Mouse (Mus musculus) testis, adult 2 months (tissue): ENCODE measurements around the gene Gm44965.

Experiments used
- CTCF ChIP-seq: fragments of 200-500 bp; IDR thresholded peaks from 2 replicates; pipeline ENCODE4 v1.5.1; 2012; ENCODE audit warnings: low read depth, mild to moderate bottlenecking, inconsistent platforms, low read length, moderate library complexity; ENCODE audit not compliant: control insufficient read depth, insufficient read depth, insufficient replicate concordance
- POLR2A ChIP-seq: fragments of 200-500 bp; IDR thresholded peaks from 2 replicates; pipeline ENCODE4 v1.6.1; 2012; ENCODE audit warnings: low read depth, mild to moderate bottlenecking, inconsistent platforms, low read length, moderate library complexity; ENCODE audit not compliant: control insufficient read depth

DNA sequence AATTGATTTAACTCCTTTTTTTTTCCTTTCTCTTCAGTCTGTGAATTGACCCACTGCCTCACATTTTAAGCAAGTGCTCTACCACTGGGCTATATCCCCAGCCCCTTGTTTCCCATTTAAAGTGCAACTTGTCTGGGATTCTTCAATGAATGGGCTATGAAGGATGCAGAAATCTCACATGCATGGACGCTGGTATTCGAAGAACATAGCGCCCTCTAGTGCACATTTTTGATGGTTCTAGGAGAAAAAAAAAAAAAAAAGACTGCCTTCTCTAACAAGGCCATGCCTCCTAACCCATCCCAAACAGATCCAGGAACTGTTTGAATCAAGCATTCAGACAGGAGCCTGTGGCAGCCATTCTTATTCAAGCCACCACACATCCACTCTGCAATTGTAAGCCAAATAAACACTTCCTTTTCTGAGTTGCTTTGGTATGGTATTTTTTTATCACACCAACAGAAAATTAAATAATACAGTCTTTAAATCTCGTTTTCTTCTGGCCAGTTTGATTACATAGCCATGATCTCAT is 49.1 kb downstream of the Gm44965 start:
- no peak for TF ChIP-seq CTCF
- no peak for TF ChIP-seq POLR2A
